Mouse (Mus musculus): ENCODE measurements around the gene Hdgfl2. TPM values are rescaled to one million over a fixed set of nuclear protein-coding genes. Genes with fewer than 3 reads are reported as not detected.

Hdgfl2 gene
- polyA plus RNA-seq, 1 experiment from 2014 or later: 173 TPM

DNA sequence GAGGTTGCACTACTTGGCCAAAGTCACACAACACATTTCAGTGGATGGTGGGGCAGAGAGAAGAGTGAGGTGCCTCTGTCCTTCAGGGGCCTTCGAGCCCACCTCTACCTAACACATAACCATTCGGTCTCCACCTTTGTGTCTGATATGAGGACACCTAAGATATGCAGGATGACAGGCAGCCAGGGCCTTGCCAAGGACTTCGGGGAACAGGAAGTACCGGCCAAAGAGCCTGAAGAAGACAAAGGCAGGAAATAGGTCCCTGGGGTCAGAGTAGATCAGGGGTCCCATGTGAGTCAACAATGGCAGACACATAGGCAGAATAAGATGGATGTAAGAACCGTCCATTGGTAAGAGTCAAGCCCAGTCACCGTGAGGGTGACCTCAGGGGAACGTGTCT, 57.1 kb downstream of the Hdgfl2 start:
- no peak overlapping the region for H3K4me2 ChIP-seq (replicated peaks)
- no peak overlapping the region for H3K27ac ChIP-seq
- H3K9ac ChIP-seq: no peak overlapping the region
- no peak overlapping the region for H3K4me3 ChIP-seq
- peaks cover 42% of the 10 kb centered on the region for H3K4me1 ChIP-seq
- no peak for ATAC-seq (ENCODE audit: insufficient number of reproducible peaks, insufficient read depth, low FRiP score, low TSS enrichment)
- H3K36me3 ChIP-seq: no peaks in the 10 kb centered on the region
- H3K27me3 ChIP-seq: peaks cover 49% of the 10 kb centered on the region
- WGBS: 85% methylated on average over 7 of the region's 7 CpGs
- H3K9me3 ChIP-seq: no peaks in the 10 kb centered on the region

DNA sequence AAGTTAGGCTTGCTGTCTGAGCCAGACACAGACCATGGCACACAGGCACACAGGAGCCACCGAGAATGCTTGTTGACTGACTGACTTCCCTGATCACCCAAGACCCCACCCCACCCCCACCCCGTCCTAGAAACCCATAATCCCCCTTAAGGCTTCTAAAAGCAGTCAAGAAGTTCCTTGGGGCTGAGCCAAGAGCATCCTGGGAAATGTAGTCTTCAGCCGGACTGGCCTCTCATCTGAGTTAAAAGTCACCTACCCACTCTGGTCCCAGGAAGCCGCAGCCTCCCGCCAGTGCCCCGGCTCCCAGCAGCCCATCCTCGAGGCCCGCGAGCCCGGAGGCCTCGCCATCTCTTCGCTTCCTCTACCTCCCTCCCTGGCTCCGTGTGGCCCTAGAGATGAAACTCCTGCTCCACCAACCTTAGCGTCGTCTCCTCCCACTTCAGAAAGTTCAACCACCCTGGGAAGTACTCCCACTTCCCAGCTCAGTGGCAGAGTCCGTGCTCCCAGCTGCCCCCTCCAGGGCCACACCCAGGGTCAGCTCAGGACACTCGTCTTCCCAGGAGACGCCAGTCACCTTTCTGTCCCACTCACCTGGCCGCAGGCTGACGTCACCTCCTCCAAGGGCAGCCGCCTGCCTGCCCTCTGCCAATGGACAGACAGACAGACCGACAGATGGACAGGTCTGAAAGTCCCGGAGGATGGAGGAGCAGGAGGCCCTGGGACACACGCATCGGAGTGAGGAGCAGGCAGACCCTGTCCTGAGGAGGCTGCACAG, 58.6 kb downstream of the Hdgfl2 start:
- no peak overlapping the region for H3K27ac ChIP-seq
- H3K9ac ChIP-seq: no peak overlapping the region
- H3K36me3 ChIP-seq: no peaks in the 10 kb centered on the region
- H3K4me1 ChIP-seq: peaks cover 53% of the 10 kb centered on the region
- no peaks in the 10 kb centered on the region for H3K9me3 ChIP-seq
- peak overlapping the region; percentile 25 for H3K4me2 ChIP-seq (replicated peaks)
- no peak for ATAC-seq (ENCODE audit: insufficient number of reproducible peaks, insufficient read depth, low FRiP score, low TSS enrichment)
- H3K4me3 ChIP-seq: peak overlapping the region; percentile 9; the same call in 1 of the 2 replicates
- 12% methylated on average over 25 of the region's 25 CpGs for WGBS
- H3K27me3 ChIP-seq: peaks cover 64% of the 10 kb centered on the region

DNA sequence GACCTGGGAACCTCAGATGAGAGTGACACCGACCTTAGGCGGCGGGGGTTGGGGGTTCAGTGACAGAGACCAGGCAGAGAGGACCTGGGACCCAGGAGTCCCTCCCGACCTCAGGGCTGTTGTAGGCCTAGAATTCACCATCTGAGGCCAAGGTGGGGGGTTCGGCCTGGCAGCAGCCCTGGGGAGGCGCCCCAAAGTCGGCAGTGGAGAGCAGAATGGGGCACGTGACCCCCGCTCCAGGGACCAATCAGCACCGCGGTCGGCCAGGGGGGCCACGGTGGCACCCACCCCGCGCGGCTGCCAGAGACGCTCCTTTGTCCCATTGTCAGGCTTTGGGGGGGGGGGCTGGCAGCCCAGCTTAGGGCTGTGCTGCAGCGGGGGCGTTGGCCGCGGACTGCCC, 59.9 kb downstream of the Hdgfl2 start:
- 6% methylated on average over 21 of the region's 21 CpGs for WGBS
- no peak for ATAC-seq (ENCODE audit: insufficient number of reproducible peaks, insufficient read depth, low FRiP score, low TSS enrichment)
- no peaks in the 10 kb centered on the region for H3K36me3 ChIP-seq
- no peaks in the 10 kb centered on the region for H3K9me3 ChIP-seq
- peaks cover 77% of the 10 kb centered on the region for H3K27me3 ChIP-seq
- H3K9ac ChIP-seq: peak overlapping the region; percentile 61
- peaks cover 44% of the 10 kb centered on the region for H3K4me1 ChIP-seq
- peak overlapping the region; percentile 97 for H3K4me2 ChIP-seq (replicated peaks)
- H3K27ac ChIP-seq: no peak overlapping the region
- H3K4me3 ChIP-seq: peak overlapping the region; percentile 76

DNA sequence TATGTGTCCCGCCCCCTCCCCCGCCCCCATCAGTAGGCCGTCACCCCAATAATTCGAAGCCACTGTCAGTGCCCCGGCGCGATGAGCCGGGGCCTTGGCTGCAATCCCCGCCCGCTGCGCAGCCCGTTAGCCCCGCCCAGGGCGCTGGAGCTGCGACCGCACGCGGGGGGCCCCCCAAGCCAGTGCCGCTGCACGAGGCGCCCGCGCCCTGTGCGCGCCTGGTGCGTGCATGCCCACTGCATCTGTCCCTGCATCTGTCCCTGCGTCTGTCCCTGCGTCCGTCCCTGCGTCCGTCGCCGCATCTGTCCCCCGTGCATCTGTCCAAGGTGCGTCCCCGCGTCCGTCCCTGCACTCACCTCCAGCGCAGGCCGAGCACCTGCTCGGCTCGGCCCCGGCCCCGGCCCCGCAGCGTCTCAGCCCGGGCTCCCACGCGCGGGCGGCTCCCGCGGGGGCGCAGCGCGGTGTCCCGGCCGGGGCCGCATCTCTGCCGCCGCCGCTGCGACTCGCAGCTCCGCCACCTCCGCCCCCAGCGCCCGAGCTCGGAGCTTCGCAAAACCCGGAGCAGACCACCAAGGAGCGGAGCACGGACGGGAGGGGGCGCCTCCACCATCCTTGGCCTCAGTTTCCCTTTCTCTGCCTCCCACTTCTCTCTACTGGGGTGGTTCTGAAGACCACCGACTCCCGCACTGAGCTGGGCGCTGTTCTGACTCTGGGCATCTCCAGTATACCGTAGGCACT, 60.6 kb downstream of the Hdgfl2 start, which contains the start of gene Sema6b:
Gene Sema6b, minus strand, starts transcription at position 486 of the 738 bp plus-strand sequence.
- H3K4me2 ChIP-seq (replicated peaks): peak within 1 kb of the TSS; percentile 97
- no peak for ATAC-seq (ENCODE audit: insufficient number of reproducible peaks, insufficient read depth, low FRiP score, low TSS enrichment)
- peak within 1 kb of the TSS; percentile 61 for H3K9ac ChIP-seq
- WGBS: 2% methylated on average over 74 of the region's 79 CpGs
- no peaks in the 10 kb centered on the region for H3K36me3 ChIP-seq
- H3K9me3 ChIP-seq: no peaks in the 10 kb centered on the region
- peak within 1 kb of the TSS; percentile 76 for H3K4me3 ChIP-seq
- H3K27ac ChIP-seq: no peak within 1 kb of the TSS
- H3K4me1 ChIP-seq: peaks cover 38% of the 10 kb centered on the region
- peaks cover 82% of the 10 kb centered on the region for H3K27me3 ChIP-seq

DNA sequence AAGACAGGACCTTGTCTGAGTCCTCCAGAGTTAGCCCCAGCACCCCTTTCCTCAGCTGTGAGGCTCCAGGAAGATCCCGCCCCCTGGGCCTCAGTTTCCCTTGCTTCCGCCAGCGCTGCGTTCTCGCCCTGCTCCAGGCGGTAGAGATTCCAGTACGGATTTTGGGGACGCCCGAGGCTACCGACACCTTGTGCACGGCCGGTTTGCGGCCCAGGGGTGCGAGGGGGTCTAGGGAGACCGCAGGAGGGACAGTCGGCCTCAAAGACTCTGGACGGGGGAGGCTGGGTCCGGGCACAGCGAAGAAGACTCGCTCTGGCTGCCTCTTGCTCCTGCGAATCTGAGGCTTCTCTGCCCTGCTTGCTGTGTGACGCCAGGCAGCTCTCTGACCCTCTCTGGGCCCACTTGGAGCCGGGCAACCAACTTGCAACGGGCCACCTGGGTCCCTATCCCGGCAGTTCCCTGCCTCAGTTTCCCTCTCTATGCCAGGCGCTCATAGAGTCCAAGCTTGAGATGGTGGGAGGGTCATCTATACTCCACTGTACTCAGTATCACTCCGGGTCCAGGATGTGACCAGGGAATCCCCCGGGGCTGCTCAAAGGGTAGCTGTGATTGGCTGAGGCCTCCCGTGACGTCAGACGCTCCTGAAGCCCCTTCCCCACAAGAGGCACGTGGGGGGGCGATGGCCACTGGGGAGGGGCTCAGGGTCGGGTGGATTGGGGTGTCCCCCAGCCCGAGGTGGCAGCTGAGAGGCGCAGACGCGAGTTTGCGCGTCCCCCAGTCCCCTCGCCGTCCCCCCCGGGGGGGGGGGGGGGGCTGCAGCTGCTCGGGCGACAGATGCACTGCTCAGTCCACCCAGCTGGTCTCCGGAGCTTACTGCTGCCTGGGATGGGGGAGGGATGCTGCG, 62.5 kb downstream of the Hdgfl2 start:
- H3K36me3 ChIP-seq: no peaks in the 10 kb centered on the region
- under 1% methylated on average over 39 of the region's 47 CpGs for WGBS
- H3K4me1 ChIP-seq: peaks cover 28% of the 10 kb centered on the region
- H3K9me3 ChIP-seq: no peaks in the 10 kb centered on the region
- peak overlapping the region; percentile 69 for H3K4me2 ChIP-seq (replicated peaks)
- peak overlapping the region; percentile 35 for H3K4me3 ChIP-seq
- peak overlapping the region; percentile 47; the same call in 1 of the 2 replicates for H3K9ac ChIP-seq
- peak; percentile 12; the same call in 1 of the 2 replicates for ATAC-seq (ENCODE audit: insufficient number of reproducible peaks, insufficient read depth, low FRiP score, low TSS enrichment)
- peaks cover 95% of the 10 kb centered on the region for H3K27me3 ChIP-seq
- H3K27ac ChIP-seq: no peak overlapping the region

DNA sequence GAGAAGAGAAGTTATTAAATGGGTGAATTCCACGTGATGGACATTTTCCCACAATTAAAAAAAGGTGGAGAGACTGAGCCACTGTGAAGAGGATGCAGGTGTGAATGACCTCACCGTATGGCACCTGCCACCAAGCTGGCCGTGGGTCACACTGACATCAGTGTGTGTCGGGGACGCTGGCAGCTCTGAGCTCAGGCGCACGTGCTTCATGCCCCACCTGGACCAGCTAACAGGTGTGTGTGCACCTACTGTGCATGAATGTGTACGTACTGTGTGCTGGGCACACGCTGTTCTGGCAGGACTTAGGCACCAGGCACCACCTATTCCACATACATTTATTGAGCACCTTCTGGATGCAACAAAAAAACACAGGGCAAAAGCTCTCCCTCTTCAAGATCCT, 65.1 kb downstream of the Hdgfl2 start:
- Histone ChIP-seq H3K9me3 (no peaks in the 10 kb centered on the region), H3K36me3 (no peaks in the 10 kb centered on the region), H3K4me3 (no peak overlapping the region), H3K4me1 (peaks cover 24% of the 10 kb centered on the region), H3K27me3 (peaks cover 97% of the 10 kb centered on the region), H3K27ac (no peak overlapping the region), H3K9ac (no peak overlapping the region), H3K4me2 (replicated peaks) (no peak overlapping the region)
- WGBS: 75% methylated on average over 9 of the region's 9 CpGs
- no peak for ATAC-seq (ENCODE audit: insufficient number of reproducible peaks, insufficient read depth, low FRiP score, low TSS enrichment)

DNA sequence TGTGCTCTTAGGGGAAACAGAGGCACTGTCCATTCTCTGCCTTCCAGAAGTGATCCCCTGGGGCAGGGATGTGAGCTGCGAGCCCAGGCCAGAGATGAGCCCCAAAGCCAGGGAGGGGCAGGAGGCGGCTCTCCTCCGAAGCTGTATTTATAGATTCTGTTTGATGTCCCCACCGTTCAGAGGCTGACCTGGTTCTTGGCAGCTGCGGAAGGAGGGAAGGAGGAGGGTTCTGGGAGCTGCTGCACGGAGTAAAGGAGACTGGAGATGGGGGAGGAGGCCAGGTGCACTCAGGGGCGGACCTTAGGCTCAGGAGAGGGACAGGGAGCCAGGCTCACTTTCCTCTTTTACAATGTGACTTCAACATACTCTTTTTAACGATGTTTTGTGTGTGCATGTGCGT, 66.7 kb downstream of the Hdgfl2 start:
- no peak for ATAC-seq (ENCODE audit: insufficient number of reproducible peaks, insufficient read depth, low FRiP score, low TSS enrichment)
- H3K36me3 ChIP-seq: no peaks in the 10 kb centered on the region
- 20% methylated on average over 9 of the region's 9 CpGs for WGBS
- H3K9ac ChIP-seq: no peak overlapping the region
- no peaks in the 10 kb centered on the region for H3K9me3 ChIP-seq
- H3K4me2 ChIP-seq (replicated peaks): no peak overlapping the region
- no peak overlapping the region for H3K27ac ChIP-seq
- H3K4me3 ChIP-seq: no peak overlapping the region
- peaks cover 21% of the 10 kb centered on the region for H3K4me1 ChIP-seq
- peaks cover 97% of the 10 kb centered on the region for H3K27me3 ChIP-seq

DNA sequence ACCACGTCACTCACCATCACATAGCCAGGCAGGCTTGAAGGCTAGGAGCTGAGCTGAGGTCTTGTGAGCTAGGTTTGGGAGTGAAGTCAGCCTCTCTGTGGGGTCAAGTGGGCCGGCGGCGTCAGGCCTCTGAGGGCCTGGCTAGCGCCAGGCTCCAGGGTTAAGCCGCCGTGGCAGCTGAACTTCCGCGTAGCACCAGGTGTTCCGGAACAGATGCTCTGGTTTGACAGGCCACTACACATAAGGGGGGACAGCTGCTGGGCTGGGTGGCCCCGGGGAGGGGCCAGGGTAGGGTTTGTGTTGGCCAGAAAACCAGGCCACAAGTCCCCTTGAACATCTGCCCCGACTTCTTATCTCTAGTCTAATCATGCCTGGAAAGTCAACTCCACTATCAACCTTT, 68.0 kb downstream of the Hdgfl2 start:
- WGBS: 55% methylated on average over 12 of the region's 12 CpGs
- H3K27me3 ChIP-seq: peaks cover 90% of the 10 kb centered on the region
- ATAC-seq (ENCODE audit: insufficient number of reproducible peaks, insufficient read depth, low FRiP score, low TSS enrichment): no peak

DNA sequence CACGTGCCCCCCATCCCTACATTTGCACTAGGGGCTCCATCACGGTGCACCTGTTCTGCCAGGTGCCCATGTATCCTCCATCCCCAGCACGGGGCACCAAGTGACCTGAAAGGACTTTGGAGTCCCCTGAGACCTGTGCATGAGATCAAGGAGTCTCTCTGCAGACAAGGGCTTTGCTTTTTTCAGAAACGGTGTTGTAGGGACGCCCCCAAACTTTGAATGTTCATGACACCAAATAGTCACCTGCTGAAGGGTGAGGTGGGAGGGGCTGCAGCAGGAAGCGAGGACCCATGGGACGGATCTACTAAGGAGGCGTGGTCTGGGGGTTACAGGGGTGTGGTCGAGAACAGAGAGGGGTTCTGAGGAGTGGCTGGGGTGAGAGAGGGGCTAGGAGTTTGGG, 68.8 kb downstream of the Hdgfl2 start:
- WGBS: 18% methylated on average over 9 of the region's 9 CpGs
- ATAC-seq (ENCODE audit: insufficient number of reproducible peaks, insufficient read depth, low FRiP score, low TSS enrichment): no peak
- H3K9ac ChIP-seq: no peak overlapping the region
- peak overlapping the region; percentile 40 for H3K4me2 ChIP-seq (replicated peaks)
- no peaks in the 10 kb centered on the region for H3K36me3 ChIP-seq
- H3K4me3 ChIP-seq: no peak overlapping the region
- H3K27me3 ChIP-seq: peaks cover 82% of the 10 kb centered on the region
- no peak overlapping the region for H3K27ac ChIP-seq
- H3K4me1 ChIP-seq: peaks cover 5% of the 10 kb centered on the region; the same call in 1 of the 2 replicates
- H3K9me3 ChIP-seq: no peaks in the 10 kb centered on the region

More for the DNA sequence above, 68.0 kb downstream of the Hdgfl2 start:
- H3K4me1 ChIP-seq: peaks cover 8% of the 10 kb centered on the region; the same call in 1 of the 2 replicates
- no peak overlapping the region for H3K4me3 ChIP-seq
- no peak overlapping the region for H3K27ac ChIP-seq
- no peak overlapping the region for H3K4me2 ChIP-seq (replicated peaks)
- no peaks in the 10 kb centered on the region for H3K9me3 ChIP-seq
- H3K9ac ChIP-seq: no peak overlapping the region
- H3K36me3 ChIP-seq: no peaks in the 10 kb centered on the region

DNA sequence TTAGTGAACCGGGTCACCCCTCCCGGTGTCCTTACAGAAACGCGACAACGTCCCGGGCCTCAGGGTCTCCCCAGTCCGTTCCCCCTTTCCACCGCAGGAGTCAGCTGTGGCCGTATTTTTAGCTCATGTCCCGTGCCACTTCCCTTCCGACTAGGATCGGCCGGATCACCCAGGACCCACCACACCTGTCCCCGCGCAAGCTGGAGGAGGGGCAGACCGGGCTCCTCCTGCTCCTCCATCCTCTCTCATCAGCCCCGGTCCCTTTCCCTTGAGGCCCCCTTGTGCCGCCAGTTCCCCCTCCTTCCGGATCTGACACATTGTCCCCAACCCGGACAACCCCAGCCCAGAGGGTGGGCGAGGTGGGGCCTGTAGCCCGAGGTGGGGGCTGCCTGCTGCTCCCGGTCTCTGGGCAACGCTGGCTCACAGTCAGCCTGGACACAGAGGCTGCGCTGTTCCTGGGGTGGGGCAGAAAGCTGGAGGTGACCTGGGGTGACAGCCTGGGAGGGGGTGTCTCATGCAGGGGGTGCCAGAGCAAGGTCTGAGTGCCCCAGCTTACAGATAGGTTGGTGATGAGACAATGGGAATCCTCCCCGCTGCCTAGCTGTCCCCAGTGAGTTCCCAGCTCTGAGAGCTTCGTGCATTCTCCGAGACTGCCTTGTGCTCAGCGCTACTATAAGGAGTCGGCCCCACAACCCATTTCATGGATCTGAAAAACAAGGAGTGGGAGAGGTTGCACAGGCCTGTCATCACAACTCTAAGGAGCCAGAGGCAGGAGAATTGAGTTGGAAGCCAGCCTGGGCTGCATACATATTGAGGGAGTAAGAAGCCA, 69.6 kb downstream of the Hdgfl2 start:
- Histone ChIP-seq H3K4me2 (replicated peaks) (peak overlapping the region; percentile 40), H3K27me3 (peaks cover 75% of the 10 kb centered on the region), H3K4me1 (peaks cover 10% of the 10 kb centered on the region; the same call in 1 of the 2 replicates), H3K9me3 (no peaks in the 10 kb centered on the region), H3K4me3 (0 out of 2 replicates have a peak overlapping the region, but pooled peaks have one; percentile 14), H3K9ac (no peak overlapping the region), H3K27ac (no peak overlapping the region), H3K36me3 (no peaks in the 10 kb centered on the region)
- no peak for ATAC-seq (ENCODE audit: insufficient number of reproducible peaks, insufficient read depth, low FRiP score, low TSS enrichment)
- 2% methylated on average over 30 of the region's 30 CpGs for WGBS
